In genomic region chr1:89644120-89644519, GRCm38 (mm10) we compare ENCODE assay signal across 7 mouse cellular contexts.
DNase-seq lines count a peak whose midpoint lies in the region; ATAC-seq and TF ChIP-seq lines count a peak whose summit lies in the region.

No protein-coding gene starts in this region.

- H3K4me3 ChIP-seq in brown adipose tissue, adult 24 weeks (ENCODE audit: insufficient read depth, low read depth, low read length) = peak overlapping the region; percentile 49
- peak overlapping the region; percentile 17; the same call in 1 of the 2 replicates for H3K4me3 ChIP-seq in liver, embryonic 15.5 days (replicated peaks)
- H3K4me3 ChIP-seq in spleen, adult 2 months (ENCODE audit: extremely low read depth, insufficient read depth, insufficient read length) = peak overlapping the region; percentile 59
- no peak overlapping the region for H3K4me3 ChIP-seq in neural tube, embryonic 15.5 days (replicated peaks)

- H3K4me2 ChIP-seq in liver, embryonic 15.5 days = peak overlapping the region; percentile 52
- H3K4me2 ChIP-seq in neural tube, embryonic 15.5 days = no peak overlapping the region; the same call in 1 of the 2 replicates

- intact Hi-C loops in heart, postnatal 14 days (cut with DNase I) = loop anchor here (10.0 kb wide), 1 partner anchor 951 kb away; no protein-coding TSS in a partner anchor

- H3K9me3 ChIP-seq in liver, embryonic 15.5 days (replicated peaks) = no peaks in the 10 kb centered on the region
- H3K9me3 ChIP-seq in neural tube, embryonic 15.5 days (replicated peaks) = no peaks in the 10 kb centered on the region

- H3K9ac ChIP-seq in liver, embryonic 15.5 days = no peak overlapping the region
- H3K9ac ChIP-seq in neural tube, embryonic 15.5 days (replicated peaks) = no peak overlapping the region

- no peaks in the 10 kb centered on the region for H3K4me1 ChIP-seq in brown adipose tissue, adult 24 weeks (ENCODE audit: control insufficient read depth, insufficient read depth, insufficient read length, low read length)
- peaks cover 7% of the 10 kb centered on the region for H3K4me1 ChIP-seq in liver, embryonic 15.5 days (replicated peaks)
- no peaks in the 10 kb centered on the region for H3K4me1 ChIP-seq in spleen, adult 2 months (ENCODE audit: control insufficient read depth, insufficient read depth, insufficient read length)
- peaks cover 19% of the 10 kb centered on the region for H3K4me1 ChIP-seq in neural tube, embryonic 15.5 days

- DNase-seq in CD8-positive naive resting alpha-beta T cell, adult 2 months (ENCODE audit: low read depth in 2 of 2, low spot score in 2 of 2) = peak; percentile 33 to 44
- peak; percentile 75 to 81 for DNase-seq in heart, postnatal 14 days
- peak; percentile 32 to 58 for DNase-seq in spleen, adult 2 months (ENCODE audit: low read depth in 1 of 2, low spot score in 2 of 2)
- no peak for DNase-seq in embryo, embryonic 11 days

- 26% methylated on average over 11 of the region's 11 CpGs for WGBS in liver, embryonic 15.5 days (ENCODE audit: insufficient replicate concordance)
- WGBS in spleen, adult 2 months = 19% methylated on average over 11 of the region's 11 CpGs
- WGBS in neural tube, embryonic 15.5 days = 75% methylated on average over 11 of the region's 11 CpGs

- no peak for ATAC-seq in liver, embryonic 15.5 days (ENCODE audit: insufficient read depth)
- ATAC-seq in neural tube, embryonic 15.5 days (ENCODE audit: low FRiP score) = no peak

- no peak for TF ChIP-seq CTCF in spleen, adult 2 months (IDR thresholded peaks at IDR 0.05; ENCODE audit: extremely low read depth, insufficient read depth, insufficient read length, insufficient replicate concordance)

- no peak for TF ChIP-seq POLR2A in spleen, adult 2 months (IDR thresholded peaks at IDR 0.05; ENCODE audit: low read depth, low read length)

- no peaks in the 10 kb centered on the region for H3K27me3 ChIP-seq in liver, embryonic 15.5 days
- no peaks in the 10 kb centered on the region for H3K27me3 ChIP-seq in spleen, adult 2 months (ENCODE audit: control insufficient read depth, insufficient read depth, low read length)
- H3K27me3 ChIP-seq in neural tube, embryonic 15.5 days (replicated peaks) = no peaks in the 10 kb centered on the region

- H3K36me3 ChIP-seq in liver, embryonic 15.5 days (replicated peaks) = no peaks in the 10 kb centered on the region
- no peaks in the 10 kb centered on the region for H3K36me3 ChIP-seq in spleen, adult 2 months (ENCODE audit: control insufficient read depth, insufficient read depth, low read length)
- peaks cover 5% of the 10 kb centered on the region; the same call in 1 of the 2 replicates for H3K36me3 ChIP-seq in neural tube, embryonic 15.5 days

- peak overlapping the region; percentile 87 for H3K27ac ChIP-seq in brown adipose tissue, adult 24 weeks (replicated peaks; ENCODE audit: low read depth, low read length)
- H3K27ac ChIP-seq in liver, embryonic 15.5 days (replicated peaks) = no peak overlapping the region
- H3K27ac ChIP-seq in spleen, adult 2 months (ENCODE audit: insufficient read depth, low read length) = no peak overlapping the region
- no peak overlapping the region for H3K27ac ChIP-seq in neural tube, embryonic 15.5 days (replicated peaks)
